Mouse (Mus musculus): ENCODE measurements around the gene Zfp366.

The Zfp366 gene

DNA sequence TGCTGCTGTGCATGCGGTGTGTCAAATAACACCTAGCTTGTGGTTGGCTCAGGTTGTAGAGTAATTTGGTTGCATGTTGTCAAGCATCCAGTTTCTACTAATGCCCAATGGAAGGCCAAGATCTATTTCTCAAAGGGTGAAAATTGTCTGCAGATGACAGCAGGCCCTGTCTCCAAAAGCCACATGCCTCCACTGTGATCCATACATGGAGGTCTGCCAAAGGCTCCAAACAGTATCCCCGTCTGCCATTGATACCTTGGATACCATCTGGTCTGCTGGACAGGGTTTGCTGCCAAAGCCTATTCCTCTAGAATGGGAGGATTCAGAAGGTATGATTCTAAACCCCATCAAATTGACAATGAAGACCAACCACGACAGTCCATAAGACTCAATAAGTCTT lies 74.1 kb downstream of the Zfp366 start:
- no peak for DNase-seq

DNA sequence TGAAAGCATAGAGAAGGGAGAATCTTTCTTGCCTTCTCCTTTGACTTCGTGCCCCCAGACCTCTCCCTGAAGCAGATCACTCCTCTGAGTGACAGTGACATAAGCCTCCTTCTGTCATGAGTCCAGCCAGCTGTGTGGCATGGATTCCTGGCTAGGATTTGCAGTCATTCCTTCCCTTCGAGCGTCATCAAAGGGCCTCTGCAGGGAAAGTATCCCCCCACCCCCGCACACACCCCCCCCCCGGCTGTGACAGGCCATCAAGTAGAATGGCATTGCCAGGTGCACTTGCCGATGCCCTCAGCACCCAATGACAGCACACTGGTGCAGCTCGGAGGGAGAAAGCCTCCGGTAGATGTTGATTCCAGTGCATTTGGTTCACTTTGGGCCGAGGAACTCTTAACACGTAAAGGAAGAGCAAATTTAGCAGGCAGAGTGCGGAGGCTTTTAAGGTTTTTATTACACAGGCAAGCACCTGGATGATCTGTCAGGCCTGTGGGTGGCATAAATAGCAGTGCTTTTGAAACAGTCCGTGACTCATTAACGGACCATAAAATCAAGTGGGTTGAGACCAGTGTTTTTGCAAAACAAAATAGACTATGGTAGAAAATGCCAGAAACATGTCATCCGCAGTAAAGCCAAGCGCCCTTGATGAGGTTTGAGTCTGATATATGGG lies 75.0 kb downstream of the Zfp366 start:
- DNase-seq, result no peak

DNA sequence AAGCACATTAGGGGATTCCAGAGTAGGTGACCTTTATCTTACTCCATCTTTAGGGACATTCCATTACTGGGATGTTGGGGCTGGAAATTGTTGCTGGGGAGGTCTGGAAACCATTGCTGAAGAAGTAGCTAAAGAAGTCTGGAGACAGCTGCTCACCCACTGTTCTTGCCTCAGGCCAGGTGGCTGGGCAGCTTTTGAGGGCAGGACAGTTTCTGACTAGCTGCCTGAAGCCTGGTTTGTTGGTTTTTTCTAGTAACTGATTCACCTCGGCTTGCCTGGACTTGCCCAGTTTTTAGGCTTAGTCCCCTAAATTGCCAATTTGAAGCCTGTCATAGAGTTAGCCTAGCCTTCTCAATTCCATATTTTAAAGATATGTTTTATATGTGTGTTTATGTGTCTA lies 77.8 kb downstream of the Zfp366 start:
- no peak for DNase-seq

DNA sequence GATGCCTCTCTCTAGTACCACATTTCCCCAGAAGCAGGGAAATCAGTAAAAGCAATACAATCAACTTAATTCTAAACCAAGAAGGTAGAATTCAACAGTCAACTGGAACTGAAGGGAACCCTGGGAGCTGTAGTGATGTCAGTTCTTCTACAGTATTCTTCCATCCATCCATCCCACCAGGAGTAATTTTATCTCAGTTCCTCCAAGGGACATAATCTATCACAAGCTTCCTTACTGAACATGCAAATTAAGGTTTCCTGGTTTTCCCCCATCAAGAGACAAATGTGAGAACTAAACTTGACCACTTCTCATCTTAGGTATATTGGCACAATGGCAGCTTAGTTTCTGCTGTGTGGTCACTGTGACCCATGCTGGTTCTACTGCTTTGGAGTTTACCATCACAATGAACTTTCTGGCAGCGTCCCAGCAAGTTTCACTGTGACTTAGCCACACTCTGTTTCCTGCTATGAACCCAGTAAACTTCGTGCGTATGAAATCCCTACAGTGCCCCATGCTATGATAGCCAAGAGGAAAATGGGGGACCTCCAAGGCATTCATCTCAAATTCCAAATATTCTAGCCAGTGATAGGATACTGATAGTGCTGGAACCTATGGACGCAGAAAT lies 78.6 kb downstream of the Zfp366 start:
- no peak for DNase-seq

DNA sequence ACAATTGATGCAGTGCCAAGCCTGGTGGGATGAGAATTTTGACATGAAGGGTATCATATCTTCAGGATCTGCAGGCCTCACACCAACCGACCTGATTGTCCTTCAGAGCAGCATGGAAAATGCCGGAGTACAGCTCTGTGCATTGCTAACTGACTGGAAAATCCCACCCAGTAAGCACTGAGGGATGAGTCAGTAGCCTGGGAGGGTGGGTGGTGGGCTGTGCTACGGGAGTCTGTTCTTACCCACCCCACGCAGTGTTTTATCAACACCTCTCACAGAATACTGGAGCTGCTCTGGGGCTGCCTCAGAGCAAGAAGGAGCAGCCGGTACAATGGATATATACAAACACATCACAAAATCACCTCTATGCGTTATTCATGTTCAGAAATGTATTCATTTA lies 79.9 kb downstream of the Zfp366 start:
- DNase-seq, result no peak

DNA sequence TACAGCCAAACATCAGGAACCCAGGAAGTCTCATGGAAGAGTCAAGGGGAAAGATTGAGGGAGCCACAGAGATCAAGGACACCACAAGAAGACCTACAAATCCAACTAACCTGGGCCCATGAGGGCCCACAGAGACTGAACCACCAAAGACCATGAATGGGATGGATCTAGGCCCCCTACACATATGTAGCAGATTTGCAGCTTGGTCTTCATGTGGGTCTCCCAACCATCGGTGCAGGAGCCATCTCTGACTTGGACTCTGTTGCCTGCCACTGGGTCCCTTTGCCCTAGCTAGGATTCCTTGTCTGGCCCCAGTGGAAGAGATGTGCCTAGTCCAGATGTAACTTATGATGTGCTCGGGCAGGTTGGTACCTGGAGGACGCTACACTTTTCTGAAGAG lies 87.4 kb downstream of the Zfp366 start:
- no peak for DNase-seq

DNA sequence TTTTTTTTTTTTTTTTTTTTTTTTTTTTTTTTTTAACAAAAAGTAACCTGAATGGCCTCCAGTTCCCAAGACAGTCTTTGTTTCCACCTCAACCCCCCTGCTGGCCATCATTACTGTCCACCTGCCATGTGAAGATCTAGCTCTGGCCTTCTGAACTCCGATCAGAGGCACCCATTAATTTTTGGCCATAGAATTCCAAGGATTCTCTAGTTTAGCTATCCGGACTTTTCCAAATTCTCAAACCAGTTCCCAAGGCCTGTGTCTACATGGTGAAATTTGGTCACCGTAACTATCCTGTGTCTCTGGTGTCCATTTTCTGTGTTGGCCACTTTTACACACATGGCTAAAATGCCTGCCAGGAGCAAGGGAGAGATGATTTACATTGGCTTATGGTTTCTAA lies 92.9 kb downstream of the Zfp366 start:
- DNase-seq, result no peak

DNA sequence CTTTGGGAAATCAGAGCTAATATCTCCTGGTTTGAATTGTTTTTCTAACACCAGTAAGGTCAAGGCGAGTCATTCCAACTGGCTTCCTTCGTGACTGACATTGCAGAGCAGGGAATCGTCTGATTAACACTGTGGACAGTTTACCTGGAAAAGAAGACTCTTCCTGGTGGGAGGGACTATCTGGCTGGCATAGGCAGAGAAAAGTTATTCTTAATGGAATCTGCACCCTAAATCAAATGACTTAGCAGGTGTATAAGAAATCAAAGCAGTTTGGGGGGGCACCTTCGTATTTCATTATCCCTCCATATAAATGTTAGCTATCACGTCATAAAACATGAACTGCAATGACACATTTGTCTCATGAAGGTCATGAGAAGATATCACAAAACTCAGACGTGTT lies 93.9 kb downstream of the Zfp366 start:
- DNase-seq, result no peak

DNA sequence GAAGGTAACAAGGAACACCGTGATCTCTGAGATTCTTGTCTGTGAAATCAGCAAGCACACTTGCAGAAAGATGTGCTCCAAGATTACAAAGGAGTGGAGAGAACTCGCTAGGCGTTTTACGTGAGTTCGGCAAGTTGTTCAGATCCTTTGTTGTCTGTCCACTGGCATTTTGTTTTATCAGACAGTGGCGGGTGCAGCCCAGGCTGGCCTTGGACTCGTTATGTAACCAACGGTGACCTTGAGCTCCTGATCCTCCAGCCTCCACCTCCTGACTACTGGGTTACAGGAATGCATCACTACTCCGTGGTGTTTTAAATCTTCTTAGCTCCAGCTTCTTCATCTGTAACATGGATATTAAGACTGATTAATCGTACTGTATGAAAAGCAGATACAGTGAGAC lies 94.7 kb downstream of the Zfp366 start:
- no peak for DNase-seq

DNA sequence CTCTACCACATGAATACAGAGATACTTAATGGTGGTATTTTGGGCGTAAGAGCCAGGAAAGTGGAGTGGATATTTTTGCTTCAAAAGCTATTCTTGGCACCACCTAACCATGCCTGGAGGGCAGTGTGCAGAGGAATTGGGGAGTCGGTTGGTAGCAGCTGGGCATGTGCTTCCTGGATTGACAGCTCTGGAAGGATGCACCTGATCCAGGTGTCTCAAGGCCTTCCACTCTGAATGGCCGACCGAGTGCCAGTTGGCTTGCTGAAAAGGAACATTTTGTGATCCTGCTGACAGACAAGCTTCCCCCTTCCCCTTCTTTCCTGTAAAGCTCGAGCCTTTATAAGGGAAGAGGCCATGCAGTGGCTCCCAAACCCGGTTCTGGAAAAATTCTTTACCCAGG lies 98.3 kb downstream of the Zfp366 start:
- DNase-seq, result no peak

DNA sequence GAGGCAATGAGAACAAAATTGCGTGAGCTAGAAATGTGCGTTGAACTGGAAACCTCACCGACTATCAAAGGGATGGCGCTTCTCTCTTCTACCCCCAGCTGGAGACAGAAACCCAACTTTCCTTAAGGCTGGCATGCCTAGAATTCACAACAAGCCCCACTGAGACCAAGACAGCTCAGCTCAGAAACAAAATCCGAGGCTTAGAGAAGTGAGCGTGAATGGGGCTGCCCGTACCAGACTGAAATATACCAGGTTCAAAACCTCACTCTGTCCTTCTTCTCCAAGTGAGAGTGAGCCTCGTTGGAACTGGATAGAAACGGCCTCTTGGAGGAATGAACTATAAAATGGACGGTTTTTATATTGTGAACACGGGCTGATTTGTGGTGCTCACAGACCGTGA lies 99.3 kb downstream of the Zfp366 start:
- no peak for DNase-seq

DNA sequence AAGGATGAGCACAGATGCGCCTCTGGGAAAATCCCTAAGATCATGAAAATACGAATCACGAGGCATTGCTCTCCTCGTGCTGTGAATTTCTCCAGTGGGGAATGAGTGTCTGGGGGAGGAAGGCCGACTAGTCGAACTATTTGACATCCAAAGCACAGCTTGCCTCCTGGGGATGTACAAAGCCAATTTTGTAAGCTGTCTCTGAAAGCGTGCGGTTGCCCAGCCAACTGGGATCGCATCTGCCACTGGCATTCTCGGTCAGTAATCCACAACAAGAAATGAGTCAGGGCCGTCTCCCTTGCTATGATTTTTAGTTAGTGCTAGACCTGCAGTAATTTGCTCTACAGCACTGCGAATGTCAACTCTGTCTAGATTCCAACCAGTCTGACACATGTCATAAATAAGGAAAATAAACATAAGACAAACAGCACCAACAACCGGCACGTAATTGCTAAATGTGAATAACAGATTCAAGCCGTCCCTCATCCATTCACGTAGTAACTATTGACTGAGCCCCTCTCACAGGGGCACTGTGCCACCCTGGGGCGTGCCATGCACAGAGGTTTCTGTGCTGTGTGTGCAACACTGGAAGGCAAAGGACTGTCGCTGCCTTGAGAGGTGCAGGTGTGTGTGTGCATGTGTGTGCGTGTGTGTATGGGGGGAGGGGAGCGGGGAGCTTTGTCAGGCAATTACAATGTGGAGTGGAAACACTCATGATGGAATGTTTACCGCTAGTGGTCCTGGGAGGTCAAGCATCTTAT lies 100.0 kb downstream of the Zfp366 start:
- no peak for DNase-seq

DNA sequence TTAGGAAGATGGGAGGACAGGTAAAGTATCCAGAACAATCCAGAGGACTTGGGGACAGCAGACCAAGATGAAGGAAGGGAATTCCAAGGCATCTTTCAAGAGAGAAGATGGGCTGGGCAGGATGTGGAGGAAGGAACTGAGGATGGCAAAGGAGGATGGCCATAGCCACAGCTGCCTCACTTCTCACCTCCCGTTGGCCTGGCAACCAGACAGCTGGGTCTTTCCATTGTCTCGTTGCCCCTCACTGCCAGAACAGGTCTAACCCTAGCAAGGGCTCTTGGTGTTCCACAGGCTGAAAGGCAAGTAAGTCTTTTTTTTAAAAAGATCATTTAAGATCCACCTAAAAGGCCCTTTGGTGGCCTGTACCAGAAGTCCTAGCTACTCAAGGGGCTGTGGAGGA lies 100.6 kb downstream of the Zfp366 start:
- DNase-seq, result no peak

DNA sequence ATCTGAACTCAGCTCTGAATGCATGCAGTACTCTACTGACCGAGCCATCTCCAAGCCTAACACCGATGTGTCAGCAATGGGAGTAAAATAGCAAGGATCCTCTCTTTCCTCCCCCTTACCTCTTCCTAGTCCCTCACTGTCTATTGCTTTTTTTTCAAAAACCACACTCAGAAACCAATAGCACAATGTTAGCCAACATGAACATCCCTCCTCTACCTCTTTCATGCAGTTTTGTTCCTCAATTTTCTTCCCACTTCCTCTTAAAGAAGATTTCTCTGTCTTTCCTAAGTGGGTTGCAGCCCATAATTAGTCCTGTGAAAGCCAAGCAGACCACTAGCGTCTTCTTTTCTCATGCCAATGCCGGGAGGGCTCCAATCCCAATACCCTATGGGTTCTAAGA lies 102.6 kb downstream of the Zfp366 start:
- no peak for DNase-seq

DNA sequence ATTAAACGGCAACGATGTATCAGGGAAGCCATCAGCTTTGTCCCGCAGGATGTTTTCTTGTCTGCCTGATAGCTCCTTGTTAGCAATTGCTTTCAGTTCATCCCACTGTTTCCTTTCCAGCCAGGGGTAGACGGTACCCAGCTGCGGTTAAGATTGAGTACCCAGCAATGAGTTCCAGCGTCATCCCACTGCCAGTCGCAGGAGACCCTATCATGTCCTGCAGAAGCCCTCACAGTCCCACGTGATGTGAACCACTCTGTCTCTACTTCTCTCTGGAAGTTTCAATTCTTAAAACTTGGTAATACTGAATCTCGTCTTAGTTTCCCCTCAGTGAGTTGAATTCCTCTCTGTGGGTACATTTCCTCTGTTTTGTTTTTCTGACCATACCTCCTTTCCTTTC lies 103.2 kb downstream of the Zfp366 start:
- DNase-seq, result no peak

DNA sequence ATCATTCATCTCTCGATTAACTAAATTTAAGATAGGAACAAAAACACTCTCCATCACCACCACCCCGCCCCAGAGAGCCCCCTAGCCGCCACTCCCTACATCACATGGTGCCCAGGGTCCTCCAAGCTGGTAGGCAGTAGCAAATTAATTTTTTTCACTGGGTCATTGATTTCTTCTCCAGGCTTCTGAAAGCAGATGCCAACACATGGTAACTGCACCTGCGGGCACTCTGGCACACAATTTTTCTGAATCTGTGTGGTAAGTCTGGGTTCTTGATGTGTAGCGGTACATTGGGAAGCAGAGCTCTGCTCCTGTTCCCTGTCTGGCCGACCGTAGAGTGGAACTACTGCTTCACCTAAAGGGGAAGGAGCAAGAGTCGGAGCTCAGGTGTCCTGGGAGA lies 106.1 kb downstream of the Zfp366 start:
- no peak for DNase-seq

DNA sequence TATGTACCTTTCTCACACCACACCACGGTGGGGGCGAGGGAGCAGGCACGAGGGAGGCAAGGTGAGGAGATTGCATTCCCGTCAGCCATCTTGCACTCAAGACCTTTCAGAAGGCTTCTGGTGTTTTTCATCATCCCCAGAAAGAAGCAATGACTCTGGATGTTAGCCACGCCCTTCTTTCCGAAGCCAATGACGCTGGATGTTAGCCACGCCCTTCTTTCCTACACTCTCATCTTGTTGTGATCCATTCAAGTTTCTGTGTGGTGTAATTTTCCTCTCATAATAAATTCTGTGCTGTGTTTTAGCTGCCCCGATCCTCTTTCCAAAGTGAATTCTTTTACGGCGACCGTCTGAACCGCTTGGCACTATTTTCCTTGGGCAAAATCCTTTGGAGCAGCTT lies 109.6 kb downstream of the Zfp366 start:
- DNase-seq, result no peak

DNA sequence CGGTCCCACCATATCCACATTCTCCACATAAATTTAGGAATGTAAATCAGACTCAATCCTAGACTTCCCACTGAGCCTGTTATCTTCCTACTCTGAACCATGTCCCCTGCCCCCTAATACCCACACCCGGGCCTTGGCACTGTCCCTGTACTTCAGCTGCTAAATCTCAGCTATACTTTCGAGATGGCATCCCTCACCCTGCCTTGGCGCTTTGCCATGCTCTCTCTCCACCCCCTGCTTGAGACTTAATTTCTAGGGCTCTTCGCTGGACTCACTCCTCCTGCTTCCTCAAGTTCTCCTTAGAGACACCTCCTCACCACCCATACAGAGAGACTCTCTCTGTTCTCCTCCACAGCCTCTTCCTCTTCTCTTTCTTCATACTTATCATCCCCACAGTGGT lies 115.3 kb downstream of the Zfp366 start:
- DNase-seq, result no peak
